Mouse (Mus musculus) layer of hippocampus, adult 8-10 months (tissue): ENCODE results near the gene Sirt6. TPM values are rescaled to one million over a fixed set of nuclear protein-coding genes. Genes with fewer than 3 reads are reported as not detected.

Source experiments
- DNase-seq, 2 experiments: peaks; one replicate each; pipeline ENCODE4 v3.0.0; 2022; ENCODE audit warnings: low spot score in 2 of 2
- total RNA-seq, 4 experiments: library from RNA; stranded (reverse); gene quantifications; 2 replicates each; pipeline ENCODE4 v1.2.4; 2022

Gene Sirt6
- total RNA-seq, 4 experiments from 2014 or later = 27.0 to 34.2 (median 29.5) TPM

DNA sequence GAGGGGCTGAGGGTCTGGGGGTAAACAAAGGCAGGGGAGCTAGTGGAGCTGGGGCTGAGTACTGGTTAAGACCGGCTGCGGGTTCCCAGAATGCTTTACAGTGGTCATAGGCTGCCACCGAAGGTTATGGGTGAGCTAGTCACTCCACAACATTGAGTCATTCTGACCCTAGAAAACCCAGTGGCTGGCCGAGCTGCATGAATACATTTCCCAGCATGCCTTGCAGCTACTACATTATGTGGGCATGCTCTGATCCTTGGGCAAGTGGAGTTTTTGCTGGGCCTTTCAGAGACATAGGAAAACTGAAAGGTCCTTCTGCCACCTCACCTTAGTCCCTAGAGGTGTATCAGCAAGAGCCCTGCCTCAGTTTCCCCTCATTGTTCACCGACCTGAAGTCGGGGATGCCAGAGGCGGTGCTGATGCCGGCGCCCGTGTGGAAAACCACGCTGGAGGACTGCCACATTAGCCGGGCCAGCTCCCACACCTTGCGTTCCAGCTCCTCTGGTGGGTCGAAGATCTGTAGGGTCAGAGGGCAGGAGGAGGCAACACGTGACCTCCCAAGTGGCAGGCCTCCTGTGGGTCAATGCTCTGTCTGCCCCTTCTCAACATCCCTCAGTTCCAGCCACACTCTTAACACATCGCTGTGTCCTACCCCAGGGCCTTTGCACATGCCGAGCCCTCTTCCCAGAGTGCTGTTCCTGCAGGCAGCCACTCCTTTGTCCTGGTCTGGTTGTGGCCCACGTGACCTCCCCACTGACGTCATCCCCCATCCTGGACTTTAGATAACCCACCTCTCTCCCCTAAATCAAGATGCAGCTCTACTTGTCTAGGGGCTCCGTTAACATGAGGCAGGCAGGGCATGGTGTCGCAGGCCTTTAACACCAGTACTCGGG lies 1.2 kb downstream of the Sirt6 start:
- no peak for DNase-seq

DNA sequence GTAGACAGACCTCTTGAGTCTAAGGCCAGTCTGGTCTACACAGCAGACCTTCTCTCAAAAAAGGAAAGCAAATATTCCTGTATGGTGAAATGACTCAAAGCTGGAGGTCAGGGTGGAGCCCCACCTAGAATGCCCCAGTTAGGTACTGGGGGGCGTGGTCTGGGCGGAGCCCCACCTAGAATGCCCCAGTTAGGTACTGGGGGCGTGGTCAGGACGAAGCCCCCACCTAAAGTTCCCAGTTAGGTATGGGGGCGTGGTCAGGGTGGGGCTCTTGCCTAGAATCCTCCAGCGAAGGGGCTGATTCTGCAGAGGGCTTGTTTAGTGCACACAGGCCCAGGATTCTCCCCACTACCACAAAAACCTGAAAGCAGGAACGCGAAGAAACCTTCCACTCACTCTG lies 4.2 kb downstream of the Sirt6 start:
- no peak for DNase-seq

DNA sequence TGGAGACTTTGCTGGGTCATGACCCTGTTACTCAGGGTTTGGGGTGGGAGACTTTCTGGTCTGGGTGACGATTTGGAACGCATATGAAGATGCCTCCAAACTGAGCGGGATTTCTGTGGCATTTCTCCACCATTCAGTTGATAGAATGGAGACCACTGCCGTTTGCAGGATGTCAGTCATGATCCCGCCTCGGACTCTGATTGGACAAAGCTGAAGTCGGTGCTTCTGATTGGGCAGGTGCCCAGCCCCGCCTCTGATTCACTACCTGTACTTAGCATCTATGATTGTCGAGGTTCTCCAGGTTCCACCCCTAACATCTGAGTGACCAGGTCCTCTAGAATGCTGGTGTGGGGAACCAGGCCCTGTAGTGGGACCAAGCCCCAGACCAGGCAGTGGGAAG lies 6.8 kb downstream of the Sirt6 start:
- no peak for DNase-seq

DNA sequence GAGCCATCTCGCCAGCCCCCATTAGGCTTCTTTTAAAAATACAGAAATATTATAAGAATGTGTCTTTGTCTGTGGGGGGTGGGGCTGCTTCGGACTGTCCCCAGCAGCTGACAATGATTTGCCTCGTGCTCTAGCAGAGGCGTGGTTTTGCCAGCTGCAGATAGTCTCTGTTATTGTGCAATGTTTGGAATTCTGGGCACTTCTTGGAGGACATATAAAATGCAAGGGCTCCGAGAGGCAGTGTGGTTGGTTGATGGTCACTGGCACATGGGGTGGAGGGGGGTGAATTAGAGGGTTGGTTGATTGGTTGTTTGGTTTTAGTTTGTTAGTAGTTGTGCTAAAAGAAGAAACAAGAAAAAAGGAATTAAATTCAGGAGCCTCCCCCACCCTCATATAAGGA lies 7.6 kb downstream of the Sirt6 start:
- no peak for DNase-seq

DNA sequence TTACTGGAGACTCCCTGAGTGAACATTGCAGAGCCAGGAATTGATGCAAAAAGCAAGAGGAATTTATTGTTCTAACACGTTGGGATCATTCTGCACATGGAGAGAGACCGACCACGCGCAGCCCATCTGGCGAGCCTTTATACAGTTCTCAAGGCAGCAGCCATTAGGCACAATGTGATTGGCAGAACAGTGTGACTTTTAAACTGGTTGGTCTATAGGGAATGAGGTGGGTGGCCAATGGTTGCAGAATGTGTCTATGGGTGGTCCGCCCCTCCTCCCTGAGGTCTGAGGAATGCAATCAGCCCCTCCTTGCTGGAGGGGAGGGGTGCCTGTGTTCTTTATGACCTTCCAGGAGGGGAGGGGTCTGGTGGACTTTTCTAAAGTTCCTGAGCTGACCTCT lies 12.1 kb downstream of the Sirt6 start:
- peak in 1 of 2 experiments; percentile 67 for DNase-seq

DNA sequence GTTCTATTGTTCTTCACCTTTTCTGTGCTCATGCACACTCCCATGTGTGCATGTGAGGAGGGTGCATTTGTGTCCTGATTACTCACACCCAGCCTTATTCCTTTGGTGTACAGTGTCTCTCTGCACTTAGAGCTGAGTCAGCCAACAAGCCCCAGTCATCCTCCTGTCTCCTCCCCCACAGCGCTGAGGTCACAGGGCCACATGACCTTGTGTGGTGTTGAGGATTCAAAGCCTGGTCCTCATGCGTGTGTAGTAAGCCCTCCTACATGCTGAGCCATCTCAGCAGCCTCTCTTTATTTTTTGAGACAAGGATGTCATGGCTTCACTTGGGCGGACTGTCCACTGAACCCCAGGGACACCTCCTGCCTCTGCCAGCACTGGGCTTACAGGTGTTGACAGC lies 14.8 kb downstream of the Sirt6 start:
- DNase-seq = no peak

DNA sequence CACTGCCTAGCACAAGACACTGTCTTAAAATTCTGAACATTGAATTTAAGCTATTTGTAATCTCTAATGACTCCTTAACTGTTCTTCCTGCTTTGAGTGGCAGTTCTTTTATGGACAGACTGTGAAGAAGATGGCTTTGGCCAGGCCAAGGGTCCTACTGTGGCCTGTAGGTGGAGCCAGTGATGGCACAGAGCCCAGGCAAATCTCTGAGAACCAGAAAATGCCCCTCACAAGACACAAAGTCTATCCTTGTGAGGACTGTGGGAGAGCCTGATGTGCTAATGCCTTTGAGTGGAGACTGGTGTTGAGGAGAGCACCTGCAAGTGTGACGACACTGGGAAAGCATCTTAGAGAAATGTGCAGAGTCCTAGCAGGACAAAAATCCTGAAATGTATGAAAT lies 19.3 kb downstream of the Sirt6 start:
- no peak for DNase-seq

DNA sequence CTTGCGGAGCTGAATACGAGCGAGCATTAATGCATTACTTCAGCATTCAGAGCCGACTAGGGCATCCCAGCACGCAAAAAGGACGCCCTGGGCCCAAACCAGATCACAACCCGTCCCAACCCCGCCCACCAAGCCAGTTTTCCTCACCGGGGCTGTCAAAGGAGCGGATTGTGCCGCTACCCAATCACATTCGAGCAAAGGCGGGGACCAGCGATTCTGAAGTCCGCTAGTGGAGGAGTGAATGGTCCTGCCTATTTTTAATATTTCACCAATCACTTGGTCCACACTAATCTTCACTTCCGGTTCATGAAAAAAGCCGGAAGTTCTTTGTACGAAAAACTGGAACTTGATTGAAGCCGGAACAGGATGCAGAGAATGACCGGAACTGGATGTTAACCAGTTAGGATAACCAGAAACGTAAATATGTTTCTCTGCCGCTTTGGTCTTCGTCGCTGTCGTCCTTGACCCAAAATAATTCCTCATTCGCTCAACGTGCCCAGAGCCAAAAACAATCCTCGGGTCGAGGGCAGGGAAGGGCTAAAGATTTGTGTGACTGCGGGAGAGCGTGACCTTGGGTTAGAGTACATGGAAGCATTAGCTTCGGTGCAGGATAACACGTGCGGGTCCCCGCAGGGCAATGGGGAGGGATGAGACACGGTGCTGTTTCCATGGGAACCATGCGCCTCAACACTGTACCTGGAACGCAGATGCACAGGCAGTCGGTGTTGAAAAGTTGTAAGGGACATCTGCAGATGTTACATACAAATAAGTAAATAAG lies 21.4 kb downstream of the Sirt6 start, which contains the start of gene BC025920:
Gene BC025920, plus strand, starts transcription at position 297 of the 778 bp plus-strand sequence.
- peak; percentile 93 to 97 for DNase-seq

DNA sequence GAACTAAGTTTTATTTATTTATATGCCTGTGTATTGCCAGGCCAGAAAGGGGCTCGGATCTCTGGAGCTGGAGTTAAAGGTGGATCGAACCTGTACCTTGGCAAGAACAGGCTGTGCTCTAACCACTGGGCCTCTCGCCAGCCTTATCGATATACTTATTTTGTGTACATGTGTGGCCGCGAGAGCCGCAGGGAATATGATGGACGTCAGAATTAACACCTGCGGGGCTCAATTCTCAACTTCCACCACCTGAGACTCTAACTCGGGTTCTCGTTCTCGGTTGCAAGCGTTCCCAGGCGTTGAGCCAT lies 22.0 kb downstream of the Sirt6 start:
- no peak for DNase-seq

DNA sequence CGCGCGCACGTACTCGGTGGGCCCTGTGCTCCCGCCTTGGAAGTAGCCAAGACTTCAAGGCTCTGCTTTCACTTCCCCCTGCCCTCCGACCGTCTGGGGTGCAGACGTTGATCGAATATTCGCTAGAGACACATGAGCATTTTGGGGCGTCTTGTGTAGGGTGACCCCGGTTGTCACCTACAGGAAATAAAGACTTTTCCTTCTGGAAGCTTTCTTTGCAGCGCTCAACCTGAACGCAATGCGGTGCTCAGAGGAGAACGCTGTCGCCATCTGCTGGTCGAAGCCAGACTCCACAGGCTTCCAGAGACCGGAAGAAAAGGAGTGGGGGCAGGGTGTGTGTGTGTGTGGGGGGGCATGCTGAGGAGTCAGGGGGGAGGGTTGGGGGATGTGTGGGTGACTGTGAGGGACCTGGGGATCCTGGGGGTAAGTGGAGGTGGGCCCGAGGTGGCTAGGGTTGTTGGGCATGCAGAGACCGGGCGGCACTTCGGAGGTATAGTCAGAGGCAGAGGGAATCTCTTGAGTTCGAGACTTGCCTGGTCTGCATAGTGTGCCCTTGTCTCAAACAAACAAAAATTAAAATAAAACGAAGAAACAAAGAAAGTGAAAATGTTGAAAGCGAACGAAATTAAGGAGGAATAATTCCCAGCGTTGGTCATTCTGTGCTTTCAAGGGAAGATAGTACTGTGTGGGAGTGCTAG lies 22.5 kb downstream of the Sirt6 start:
- peak; percentile 77 to 87 for DNase-seq

DNA sequence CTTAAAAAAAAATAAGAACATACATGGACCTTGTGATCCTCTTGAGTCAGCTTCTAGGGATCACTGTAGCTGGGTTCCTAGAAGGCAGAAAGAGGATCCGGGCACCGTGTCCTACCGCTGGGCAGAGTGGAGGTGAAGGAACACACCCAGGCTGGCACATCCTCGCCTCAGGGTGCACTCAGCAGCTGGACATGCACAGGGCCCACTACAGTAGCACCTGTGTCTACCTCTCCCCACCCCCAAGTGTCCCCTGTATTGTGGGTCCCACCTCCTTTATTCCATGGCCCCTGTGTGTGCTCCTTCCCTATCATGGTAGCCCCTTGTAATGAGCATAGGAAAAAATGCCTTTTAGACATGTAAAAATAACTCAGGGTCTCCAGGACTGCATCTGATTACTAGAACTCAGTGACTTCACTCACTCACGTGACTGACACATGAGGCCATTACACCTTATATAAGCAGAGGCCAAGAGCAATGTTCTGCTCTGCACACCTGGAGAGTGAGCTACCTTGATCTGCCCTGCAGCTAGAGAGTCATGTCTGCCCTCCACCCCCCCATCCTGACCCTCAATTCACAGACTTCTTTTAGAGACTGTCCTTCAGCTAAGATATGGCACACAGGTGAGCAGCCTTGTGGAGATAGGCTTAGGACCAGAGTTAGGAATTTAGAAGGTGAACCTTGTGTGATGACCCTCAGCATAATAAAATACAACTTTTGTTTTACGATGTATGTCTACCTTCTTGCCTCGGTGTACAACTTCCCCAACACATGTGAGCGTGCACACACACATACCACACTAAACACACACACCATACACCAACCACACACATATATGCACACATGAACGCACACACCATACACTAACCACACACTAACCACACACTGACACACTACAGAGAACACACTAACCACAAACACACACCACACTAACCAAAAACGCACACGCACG lies 23.3 kb downstream of the Sirt6 start:
- no peak for DNase-seq

DNA sequence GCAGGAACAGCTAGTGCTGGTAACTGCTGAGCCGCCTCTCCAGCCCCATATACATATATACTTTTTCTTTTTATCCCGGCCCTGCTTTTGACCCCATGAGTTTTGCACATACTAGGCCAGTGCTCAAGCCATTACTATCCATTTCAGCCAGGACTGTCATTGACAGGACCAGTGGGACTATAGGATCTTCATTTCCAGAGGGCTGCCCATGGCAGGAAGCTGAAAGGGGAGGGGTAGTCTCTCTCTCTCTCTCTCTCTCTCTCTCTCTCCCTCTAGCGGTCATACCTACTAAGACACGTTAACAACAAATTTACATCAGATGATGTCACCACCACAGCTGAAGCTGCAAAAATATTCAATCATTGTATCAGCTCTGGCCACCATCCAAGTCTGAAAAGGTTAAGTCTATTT lies 24.9 kb downstream of the Sirt6 start:
- no peak for DNase-seq

DNA sequence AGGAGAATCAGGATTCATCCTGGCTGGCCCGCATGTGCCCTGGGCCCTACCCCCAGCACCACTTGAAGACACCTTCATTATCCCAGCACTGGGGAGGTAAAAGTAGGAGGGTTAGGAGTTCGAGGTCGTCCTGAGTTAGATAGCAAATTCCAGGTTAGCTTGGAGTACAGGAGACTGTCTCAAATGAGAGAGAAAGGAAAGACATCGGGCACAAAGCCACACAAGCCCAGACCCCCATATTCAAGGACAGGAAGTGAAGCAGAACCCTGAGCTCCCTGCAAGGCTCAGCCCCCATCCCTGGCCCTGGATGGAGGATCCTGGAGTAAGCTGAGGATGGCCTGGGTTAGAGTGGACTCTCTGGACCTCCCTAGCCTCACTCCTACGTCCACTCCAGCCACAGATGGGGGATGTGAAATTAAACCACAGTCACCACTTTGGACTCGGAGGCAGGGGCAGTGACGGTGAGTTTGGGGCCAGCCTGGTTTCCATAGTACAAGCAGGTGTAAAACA lies 26.1 kb downstream of the Sirt6 start:
- no peak for DNase-seq

DNA sequence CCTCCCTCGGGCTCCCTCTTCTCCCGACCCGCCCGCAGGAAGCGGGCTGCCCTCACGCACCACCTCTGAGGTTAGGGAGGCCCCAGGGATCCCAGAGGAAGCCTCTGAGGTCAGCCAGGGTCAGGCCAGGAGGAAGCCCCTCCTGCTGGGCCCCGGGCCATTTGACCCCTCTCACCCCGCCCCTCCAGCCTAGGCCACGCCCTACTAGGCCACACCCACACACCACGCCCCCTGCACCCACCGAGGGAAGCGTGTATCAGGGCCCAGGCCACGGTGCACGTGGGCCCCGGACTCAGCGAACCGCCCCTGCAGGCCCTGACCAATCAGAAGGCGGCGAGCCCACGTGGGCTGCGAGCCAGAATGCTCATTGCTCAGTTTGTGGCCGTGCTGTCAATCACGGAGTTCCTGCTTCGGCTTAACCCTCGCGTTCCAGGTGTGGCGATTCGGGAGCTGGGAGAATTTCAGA lies 26.8 kb downstream of the Sirt6 start, which contains the start of gene Tle6:
Gene Tle6, minus strand, starts transcription at position 336 of the 466 bp plus-strand sequence.
- DNase-seq = peak; percentile 94

DNA sequence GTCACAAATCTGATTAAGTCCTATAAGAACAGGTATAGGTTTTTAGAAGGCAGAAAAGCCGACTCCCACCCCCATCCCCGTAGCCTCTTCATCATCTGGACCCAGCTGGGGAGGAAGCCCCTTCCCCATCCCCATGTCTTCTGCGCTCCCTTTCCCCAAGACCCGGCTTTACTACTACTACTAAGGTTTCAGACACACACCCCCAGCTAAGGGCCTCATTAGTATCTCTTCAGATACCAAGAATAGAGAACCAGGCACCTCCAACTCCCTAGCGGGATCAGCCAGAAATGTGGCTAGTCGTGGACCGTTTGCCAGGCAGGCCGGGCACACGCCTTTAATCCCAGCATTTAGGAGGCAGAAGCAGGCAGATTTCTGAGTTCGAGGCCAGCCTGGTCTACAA lies 27.5 kb downstream of the Sirt6 start:
- no peak for DNase-seq

DNA sequence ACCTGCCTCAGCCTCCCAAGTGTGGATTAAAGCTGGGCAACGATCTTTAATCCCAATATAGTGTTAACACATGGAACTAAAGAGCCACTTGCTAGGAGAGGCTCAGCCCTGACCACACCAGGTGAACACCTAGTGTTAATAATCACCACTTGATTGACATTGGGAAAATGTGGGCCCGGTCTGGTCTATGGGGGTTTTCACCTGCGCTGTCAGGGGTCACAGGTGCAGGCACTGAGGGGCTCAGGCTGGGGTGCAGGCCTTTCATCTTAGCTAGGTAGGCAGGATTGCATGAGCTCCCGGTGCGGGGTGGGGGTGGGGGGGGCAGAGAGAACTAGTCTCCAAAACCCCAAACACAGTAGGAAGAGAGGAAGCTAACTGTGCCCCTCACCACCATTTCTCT lies 28.0 kb downstream of the Sirt6 start:
- no peak for DNase-seq

DNA sequence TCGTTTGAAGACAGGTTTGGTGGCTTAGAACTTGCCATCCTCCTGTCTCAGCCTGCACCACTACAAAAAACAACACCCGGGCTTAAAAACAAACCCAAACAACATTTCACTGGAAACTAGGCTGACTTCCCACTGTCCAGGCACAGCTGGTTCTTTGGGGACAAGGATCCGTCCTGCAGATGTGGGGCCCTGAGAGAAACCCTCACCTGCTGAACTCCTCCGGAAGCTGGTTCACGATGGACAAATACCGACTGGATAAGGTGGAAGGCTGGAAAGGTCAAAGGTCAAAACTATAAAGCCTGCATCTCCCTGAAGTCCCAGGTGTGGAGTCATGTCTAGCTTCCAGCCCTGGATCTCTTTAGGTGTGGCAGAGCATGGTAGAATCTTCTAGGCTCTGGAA lies 28.7 kb downstream of the Sirt6 start:
- no peak for DNase-seq

DNA sequence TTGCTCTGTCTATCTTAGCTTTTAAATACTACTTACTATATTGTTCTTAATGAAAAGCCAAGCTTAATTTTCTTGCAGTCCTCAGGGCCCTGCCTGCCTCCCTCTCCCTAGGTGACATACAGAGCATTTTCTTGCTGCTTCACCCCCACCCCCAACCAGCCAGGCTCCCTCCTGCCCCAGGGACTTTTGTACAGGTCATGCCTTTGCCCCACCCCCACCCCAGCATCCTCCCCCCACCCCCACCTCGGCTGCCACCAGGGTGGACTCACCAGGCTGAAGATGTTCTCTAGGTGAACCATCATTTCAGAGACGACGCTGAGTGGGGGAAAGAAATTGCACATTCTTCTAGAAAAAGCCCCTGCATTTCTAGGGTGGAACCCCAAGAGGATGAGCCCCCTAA lies 29.3 kb downstream of the Sirt6 start:
- DNase-seq = no peak

DNA sequence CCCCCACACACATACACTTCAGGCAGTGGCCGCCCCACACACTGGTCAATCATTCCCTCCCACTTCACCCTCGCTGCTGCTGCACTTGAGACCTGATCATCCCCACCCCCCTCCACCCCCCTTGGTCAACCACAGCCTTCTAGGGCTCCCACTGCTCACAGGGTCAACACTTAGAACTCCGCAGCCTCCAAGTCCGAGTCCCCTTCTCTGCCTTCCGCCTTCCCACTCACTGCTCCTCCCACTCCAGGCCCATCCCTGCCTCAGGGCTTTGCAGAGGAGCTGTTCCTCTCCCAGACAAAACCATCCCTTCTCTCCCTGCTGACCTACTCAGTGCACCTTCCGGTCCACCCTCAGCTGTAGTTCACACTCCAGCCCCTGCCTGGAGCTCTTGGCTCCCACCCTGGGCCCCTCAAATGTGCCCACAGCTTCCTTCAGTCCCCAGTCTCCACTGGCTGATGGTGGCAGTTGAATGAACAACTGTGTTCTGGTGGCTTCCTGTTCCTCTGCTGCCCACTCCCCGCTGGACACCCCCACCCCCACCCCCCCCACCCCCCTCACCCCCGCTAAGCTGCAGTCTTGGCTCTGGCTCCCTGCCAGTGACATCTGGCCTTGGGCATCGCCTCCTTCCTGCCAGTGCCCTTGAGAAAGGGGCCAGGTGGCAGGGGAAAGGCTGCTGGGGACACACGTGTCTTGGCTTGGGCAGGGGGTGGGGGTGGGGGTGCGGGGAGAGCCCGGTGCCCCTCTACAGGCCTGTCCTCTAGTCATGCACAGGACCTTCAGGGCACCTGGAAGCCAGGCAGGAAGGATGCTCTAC lies 30.3 kb downstream of the Sirt6 start:
- DNase-seq = no peak

DNA sequence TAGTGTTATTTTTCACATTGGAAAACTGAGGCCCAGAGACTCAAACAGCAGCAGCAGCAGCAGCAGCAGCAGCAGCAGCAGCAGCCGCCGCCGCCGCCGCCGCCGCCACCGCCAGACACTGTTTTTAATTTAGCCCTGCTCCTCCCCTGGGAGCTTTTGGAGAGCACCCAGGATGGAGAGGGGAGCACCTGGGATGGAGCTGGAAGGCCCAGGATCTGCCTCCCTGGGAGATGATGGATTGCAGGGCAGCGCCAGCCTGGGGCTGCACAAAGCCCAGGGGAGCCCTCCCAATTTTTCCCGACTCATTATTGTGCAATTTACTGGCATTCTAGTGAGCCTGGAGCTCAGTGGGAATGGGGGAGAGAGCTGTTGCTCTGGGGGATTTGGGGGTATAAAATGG lies 31.0 kb downstream of the Sirt6 start:
- DNase-seq = no peak
